Mouse (Mus musculus) lung, postnatal 36 days (tissue): ENCODE data around the gene Pik3r5.

ENCODE experiments used
- DNase-seq: peaks from one replicate; pipeline ENCODE4 v3.0.0; 2022; ENCODE audit warnings: mixed read lengths

Pik3r5 gene

DNA sequence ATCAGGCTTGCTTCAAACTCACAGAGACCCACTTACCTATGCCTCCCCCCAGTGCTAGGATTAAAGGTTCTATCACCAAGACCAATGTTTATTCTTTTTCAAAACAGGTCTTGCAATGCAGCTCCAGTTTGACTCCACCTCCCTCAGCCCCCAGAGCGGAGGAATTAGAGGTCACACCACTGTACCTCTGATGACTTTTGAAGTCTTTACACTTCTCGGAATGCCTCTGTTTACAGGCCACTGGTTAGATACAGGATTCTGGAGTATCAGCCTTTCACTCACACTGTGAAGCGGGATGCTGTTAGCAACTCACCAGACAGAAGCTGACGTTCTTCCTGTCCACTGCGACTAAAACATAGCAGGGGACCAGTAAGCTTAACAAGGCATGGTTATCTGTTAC, 30.5 kb upstream of the Pik3r5 start:
- no peak for DNase-seq

DNA sequence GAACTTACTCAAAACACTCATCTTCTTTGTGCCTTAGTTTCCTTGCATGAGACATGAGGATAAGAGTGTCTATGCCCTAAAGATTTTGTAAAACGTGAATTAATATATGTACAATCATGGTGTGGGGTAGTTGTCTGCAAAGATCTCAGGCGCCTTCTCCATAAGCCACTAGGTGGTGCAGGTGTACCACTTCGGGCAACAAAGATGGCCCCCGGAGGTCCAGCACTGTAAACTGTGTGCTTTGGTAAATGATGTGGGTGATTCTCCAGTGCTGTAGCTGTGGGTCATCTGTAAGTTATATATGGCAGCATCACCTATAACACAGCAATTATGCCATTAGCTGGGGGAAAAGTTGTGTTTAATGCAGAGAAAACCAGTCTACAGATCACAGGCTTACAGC, 27.7 kb upstream of the Pik3r5 start:
- peak; percentile 50 for DNase-seq

DNA sequence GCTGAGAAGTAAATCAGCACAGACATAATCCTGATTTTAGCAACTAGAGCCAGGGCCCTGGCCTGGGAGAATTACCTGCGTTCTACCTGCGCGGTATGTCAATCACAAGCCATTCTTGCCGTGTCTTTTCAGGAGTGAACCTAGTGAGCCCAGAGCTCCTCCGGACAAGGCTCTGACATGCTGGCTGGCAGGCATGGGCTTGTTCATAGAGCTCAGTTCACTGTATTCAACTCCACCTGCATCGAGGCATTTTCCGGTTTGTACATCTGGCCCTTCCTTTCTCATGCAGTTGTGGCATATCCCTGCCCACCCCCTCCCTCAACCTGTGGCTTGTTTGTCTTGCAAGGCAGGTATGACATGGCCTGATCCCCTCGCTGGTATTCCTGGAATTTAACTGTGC, 26.3 kb upstream of the Pik3r5 start:
- no peak for DNase-seq

DNA sequence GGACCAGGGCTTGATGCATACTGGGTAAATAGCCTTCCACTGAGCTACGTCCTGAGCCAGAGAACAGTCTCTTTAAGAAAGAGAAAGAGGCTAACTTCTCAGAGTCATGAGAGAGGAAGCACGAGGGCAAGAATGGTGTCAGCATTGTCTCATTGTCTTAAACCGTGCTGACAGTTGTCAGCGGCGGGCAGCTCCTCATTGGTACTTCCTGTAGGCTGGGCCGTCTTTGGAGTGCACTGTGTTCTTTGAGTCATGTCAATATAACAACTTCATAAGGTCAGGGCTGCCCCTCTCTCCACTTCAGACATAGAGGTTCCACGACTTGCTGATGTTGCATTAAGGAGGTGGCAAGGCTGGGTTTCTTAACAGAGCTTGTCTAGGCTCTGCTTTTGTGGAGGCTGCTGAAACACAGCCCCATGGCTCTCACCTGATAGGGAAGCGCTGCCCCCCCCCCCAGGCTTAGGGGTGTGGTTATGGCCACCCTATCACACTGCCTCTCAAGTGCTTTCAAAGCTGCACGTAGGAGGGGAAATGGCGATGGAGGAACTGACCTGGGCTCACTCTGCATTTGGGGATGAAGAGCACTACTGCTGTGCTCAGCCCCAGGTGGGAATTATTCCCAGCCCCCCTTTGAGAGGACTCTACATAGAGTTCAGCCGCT, 24.5 kb upstream of the Pik3r5 start:
- DNase-seq: peak; percentile 41

DNA sequence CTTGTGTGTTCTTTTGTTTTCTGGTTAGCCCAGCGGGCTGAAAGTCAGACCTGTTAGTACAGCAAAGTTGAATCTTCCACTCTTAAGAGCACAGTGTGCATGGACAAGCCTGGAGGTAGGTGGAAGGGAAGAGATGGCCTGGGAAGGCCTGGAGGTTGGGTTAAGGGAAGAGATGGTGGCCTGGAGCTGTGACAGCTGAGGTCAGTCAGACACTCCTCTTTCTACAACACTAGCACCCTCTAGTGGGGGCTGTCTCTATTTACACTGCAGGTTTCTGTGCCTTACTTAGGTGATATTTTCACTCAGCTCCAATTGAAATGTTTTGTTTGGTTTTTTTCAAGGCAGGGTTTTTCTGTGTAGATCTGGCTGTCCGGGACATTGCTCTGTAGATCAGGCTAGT, 23.8 kb upstream of the Pik3r5 start:
- DNase-seq: peak; percentile 89

DNA sequence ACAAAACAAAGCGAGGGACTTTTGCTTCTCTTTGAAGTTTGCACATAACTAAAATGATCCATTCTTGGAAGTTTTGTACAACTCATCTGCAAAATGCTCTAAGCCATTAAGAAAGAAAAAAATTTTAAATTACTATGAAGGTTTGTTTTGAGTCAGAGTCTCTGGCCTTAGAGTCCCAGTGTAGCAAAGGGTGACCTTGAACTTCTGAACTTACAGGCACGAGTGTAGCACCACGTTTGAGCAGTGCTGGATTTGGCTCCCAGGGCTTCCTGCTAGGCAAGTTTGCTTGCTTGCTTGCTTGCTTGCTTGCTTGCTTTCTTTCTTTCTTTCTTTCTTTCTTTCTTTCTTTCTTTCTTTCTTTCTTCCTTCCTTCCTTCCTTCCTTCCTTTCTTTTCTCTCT, 14.9 kb upstream of the Pik3r5 start:
- DNase-seq: no peak

DNA sequence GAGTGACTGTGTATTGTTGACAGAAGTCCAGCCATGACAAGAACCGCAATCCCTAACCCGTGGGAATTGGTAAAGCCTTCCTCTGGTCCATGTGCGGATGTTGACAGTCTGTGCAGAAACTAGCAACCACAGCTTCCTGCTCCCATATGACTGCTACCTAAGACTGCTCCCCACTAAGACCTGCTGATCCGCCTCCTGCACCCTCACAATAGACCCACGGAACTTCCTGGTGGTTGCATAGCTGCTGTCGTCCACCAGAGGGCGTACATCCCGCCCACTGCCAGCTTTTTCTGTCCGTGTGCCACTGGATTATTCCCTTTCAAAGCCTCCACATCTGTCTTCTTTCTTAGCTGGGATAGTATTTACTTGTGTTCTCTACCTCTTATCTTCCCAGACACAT, 14.1 kb upstream of the Pik3r5 start:
- DNase-seq: peak; percentile 57

DNA sequence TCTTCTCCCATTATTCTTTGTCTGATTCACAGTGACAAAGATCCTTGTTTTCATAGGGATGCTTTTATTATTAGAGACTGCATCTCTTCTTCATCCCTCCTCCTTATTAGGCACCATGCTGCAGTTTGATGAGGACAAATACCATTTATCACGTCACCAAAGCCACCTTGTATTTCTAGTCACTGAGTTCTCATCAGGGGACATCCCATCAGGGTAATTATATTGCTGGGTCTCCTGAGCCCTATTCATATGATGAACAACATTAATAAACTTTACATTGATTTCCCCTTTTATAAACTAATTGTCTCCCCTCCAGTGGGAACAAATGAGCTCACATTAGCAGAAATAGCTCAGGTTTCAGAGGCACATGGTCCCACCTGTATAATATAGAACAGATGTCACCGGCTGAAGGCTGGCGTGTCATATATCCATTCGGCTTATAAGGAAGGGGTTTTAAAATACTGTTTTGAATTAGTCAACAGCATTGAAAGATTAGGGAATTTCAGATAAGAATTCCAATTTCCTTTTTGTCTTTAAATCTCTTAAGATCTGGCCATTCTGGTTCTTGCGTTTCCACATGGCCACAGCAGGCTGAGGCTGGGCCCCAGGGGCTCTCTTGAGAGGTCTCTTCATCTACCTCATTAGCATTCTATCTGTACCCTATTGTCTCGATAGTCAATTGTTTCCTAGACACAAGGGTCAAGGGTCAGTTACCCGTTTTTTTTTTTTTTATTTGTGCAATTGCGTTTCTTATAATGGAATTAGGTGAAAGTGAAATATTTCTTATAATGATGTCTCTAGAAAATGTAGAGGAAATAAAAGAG, 6.2 kb upstream of the Pik3r5 start:
- DNase-seq: no peak

DNA sequence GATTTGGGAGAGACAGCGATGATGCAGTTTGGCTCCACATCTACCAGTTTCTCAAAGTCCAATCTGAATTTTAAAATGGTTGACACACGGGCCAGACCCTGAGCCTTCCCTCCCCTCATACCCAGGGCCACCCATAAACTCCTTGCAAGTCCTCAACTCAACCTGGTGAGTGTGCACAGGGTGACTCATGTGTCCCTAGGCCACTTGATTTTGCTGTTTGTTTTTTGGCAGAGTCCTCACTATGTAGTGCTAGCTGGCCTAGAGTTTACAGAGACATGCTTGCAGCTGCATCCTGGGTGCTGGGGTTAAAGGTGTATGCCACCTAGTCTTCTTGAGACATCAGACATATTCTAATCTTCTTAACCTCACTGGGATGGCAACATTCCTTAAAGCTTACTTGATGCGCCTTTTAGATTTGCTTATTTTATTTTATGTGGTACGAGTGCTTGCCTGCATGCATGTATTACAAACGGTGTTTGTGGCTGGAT, 4.8 kb upstream of the Pik3r5 start:
- DNase-seq: no peak

DNA sequence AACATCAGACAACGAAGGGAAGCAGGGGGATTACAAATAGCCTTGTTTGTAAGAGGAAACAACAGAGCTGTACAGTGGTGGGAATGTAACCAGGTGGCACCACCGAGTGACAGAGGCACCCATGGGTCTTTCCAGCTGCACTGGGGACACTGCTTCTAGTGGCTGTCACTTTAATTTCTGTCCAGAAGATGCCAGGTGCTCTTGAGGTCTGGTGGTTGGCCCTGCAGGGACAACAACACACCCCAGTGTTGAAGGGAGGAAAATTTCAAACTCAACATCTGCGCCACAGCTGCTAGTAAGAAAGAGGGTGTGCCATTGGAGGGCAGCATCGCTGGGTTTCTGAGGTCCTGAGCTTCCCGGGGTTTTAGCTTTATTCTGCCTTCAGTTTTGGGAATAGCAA, 1.3 kb upstream of the Pik3r5 start:
- DNase-seq: peak; percentile 32

DNA sequence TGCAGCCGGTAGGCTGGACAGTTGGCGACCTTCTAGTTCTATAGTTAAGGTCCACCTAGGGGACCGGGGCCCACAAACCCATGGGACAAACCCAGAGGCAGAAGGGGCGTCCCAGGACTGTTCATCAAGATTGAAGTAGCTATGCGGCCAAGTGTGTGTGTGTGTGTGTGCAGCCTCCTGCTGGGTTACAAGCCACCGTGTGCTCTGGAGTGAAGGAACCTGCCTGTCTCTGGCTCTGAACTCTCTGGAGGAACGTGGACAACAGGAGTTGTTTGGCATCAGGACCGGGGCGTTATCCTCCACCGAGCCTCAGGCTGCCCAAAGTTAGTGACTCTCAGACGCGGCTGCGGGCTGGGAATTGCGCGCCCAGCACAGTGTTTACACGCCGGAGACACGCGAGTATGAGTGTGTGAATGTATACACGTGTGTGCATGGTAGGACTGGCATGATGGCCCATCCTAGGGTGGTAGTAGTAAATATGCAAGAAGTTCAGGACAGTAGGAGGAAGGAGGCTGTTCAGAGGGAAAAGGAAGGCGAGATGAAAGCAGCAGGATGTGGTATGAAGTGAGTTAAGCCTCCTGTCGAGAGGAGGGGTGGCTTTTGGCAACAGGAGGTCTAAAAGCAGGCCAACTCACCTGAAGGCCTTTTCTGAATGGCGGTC, 570 bp downstream of the Pik3r5 start:
- no peak for DNase-seq

DNA sequence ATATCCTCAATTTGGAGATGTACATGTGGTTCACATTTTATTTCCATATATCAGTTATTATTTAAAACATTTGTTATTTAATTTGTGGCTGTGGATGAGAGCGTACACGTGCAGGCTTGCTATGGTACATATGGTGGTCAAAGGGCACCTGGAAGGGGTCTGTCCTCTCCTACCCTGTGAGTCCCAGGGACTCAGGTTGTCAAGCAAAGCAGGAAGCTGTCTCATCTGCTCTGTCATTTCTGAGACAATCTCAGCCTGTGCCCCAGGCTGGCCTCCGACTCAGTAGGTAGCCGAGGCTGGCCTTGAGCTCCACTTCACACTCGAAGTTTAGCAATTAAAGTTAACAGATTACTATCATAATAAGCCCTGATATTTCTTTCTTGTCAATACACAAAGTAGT, 1.6 kb downstream of the Pik3r5 start:
- DNase-seq: no peak

DNA sequence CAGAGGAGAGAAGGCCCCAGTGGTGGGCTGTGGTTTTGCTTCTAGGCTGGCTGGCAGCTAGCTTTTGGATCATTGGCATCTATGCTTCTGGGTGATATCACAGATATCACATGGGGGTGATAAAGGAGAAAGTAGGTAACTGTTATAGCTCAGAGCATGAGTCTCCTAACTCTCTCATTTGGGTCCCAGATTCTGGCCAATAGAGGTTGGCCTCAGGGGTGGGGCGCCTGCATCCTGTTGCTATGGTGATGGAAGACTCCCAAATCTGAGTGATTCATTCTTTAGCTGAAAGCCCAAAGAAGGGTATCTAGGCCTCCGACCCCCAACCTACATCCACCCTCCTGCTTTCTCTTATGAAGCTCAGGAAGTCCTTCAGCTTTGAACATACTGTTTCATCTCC, 2.8 kb downstream of the Pik3r5 start:
- no peak for DNase-seq

DNA sequence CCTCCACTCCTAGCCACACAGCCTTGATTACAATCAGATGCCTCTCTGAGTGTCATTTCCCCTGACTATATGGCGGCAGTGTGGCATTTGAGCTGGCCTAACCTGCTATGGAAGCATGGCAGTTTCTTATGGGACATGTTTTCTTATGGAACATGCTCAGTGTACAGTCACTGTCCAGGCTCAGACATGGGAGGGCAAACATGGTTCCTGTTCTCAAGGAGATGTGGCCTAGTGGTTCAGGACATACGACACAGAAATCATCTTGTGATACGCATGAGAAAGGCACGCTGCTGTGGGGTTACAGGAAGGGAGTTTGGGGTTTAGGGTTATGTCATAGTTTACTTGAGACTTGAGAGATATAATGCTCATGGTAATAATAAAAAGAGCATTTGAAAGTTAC, 3.7 kb downstream of the Pik3r5 start:
- no peak for DNase-seq

DNA sequence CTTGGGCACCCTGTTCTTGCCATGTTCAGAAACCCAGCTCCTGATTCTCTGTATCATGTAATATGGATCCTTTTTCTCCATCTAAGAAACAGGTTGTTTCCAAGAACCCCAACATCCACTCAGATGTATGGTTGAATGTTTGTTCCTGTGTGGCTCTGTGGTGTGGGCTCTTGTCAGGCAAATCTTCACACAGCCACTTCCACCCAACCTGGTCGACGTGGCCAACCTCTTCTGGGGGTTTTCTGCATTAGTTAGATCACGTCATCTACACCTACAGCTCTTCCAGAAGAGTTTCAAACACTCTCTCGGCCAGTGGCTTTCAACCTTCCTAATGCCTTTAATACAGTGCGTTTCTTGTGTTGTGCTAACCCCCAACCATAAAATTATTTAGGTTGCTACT, 4.5 kb downstream of the Pik3r5 start:
- no peak for DNase-seq

DNA sequence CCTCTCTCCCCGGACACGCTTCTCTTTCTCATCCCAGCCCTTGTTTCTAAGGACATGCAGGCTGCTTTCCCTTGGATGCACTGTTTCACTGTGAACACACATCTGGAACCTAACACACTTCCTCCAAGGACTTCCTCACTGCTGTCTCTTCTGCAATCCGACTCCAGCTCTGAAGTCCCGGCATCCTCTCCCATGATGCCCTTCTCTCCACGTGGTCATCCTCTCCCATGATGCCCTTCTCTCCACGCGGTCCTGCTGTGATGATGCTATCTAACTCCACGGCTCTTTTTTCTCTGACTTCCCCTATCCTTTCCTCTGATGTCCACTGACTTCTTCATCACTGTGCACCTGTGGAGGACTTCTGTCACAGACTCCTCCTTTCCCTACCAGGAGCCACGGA, 8.2 kb downstream of the Pik3r5 start:
- DNase-seq: no peak

DNA sequence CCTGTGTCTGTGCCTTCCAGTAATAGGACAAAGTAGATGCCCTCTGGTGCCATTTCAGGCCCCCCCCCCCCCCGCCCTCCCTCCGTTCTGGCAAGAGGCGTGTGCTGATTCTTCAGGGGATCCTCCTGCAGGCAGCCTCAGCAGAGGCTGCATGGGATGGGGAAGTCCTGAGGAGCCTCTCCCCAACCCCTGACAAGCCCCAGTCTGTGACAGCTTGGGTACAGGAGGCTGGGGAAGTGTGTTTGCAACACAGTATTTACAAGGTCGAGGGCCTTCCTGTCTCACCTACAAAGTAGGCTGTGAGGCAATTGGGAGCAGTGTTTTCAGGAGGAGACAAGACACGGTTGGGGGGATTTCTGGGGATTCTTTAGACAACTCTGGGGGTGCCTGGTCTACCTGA, 9.0 kb downstream of the Pik3r5 start:
- no peak for DNase-seq

DNA sequence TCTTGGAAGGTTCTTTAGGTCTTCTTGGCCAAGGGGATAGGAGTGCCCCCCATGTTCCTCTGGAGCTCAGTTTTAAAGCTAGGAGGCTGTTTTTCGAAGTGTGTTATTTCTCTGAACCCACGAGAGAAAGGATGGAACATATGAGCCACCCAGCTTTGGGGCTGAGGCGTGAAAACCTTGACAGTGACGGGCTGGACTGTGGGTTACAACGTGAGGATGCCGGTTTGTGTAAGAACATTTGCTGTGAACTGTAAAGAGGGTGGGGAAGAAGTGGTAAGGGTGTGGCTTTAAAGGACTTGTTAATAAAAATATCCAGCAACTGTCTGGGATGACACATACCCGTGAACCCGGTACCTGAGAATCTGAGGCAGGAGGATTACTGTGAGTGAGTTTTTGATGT, 10.4 kb downstream of the Pik3r5 start:
- no peak for DNase-seq

DNA sequence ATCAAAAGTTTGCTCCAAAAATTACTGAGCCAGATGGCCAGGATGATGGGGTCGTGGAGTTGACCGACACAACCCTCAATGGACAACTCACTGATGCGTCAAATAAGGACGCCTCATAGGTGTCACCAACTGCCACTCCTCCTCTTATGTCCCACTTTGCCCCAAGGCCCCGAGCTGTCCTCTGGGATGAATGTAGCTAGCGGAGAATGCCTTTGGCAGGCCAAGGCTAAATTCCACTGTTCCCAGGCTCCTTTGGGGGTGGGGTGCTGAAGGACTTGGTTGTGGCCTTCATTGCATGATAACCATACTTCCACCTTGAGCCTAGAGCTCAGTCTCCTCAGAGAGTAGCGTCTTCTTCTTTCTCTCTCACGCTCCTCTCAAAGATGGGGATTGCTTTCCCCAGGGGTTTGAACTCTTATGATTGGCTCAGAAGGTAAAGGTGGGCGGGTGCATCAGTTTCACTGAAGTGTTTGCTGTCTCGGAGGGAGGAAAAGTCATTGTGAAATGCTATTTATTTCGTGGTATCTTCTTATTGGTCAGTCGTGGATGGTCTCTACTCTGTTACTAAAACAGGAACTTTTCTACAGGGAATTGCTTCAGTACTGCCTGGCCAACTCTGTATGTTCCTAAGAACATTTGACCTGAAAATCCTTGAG, 11.2 kb downstream of the Pik3r5 start:
- peak; percentile 54 for DNase-seq

DNA sequence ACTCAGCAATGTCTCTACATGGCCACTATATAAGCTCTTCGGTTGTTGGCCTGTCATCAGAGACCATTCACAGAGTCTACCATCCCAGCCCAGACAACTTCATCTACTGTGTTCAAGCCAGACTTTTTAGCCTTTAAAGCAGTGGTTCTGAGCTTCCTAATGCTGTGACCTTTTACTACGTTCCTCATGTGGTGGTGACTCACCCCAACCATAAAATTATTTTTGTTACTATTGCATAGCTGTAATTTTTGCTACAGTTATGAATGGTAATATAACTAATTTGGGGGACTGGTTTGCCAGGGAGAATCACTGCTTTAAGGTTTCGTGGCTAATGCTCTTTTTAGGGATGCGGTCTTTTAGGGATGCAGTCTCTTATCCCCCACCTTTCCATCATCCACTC, 14.0 kb downstream of the Pik3r5 start:
- no peak for DNase-seq

DNA sequence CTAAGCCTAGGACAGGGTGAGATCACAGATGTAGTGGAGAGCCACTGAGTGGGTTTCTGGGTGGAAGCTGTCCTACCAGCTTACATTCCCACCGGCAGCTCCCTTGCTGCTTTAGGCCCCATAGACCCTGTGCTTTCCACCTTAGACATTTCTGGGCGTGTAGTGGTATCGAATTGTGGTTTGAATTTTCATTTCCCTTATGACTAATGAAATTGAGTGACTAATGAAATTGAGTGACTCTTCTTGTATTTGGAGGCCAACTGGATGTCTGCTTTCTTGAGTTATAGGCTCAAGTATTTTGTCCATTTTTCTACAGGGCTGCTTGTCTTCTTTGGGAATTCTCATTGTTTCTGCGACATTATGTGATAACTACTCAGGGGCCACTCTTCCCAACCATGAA, 14.6 kb downstream of the Pik3r5 start:
- DNase-seq: no peak

DNA sequence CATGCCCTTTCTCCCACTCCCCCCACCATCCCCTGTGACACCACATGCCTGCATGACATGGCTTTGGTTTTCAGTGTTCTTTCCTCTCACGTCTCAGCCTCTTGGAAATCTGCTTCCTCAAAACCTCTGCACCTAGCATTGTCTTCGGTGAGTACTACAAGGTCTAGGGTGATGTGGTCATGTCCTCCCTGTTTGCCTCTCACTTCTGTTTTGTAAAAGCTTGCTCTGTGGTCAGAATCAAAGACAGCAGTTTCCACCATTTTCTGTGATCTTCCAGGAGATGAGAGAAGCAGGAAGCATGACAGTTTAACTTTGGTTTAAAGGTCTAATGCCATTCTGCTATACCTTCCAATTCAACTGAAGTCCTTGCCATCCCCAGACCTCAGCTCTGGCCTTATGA, 15.3 kb downstream of the Pik3r5 start:
- no peak for DNase-seq

DNA sequence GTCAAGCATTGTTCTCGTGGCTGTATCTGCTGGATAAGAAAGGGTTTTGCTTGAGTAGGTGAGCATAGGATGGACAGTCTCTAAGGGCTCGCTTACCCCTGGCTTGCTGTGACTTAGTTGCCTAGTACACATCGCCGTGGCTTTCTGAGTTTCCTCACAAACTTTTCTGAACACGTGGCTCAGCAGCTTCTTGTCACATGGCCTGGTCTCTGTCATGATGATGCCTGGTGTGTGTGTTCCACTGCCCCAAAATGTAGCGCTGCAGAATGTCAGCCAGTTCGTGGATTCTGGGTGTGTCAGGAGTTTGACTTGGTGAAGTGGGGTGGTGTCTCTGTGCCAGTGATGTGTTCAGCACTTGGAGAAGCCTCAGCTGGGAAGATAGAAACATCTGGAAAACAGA, 16.4 kb downstream of the Pik3r5 start:
- no peak for DNase-seq
